Mouse (Mus musculus): Measurements from ENCODE around the gene Slc39a11. TPM values are rescaled to one million over a fixed set of nuclear protein-coding genes. Genes with fewer than 3 reads are reported as not detected.

The Slc39a11 gene
- polyA plus RNA-seq, 1 experiment from 2014 or later = 15.7 TPM

DNA sequence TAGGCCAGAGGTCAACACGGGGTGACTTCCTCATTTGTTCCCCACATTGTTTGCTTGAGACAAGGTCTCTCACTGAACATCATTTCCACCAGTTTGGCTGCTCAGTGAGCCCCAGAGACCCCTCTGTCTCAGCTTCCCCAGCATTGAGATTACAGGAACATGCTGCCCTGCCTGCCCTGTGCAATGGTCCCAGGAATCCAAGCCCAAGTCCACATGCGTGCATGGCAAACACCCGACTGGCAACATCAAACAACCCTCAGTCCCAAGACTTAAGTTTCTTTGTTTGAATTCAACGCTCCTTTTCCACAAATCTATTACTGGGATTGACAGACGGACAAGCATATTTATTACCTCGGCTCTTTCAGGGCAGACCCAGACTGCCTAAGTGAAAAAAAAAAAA, 110.8 kb downstream of the Slc39a11 start:
- WGBS = 85% methylated on average over 6 of the region's 6 CpGs
- peaks cover 7% of the 10 kb centered on the region for H3K4me1 ChIP-seq
- H3K27ac ChIP-seq = no peak overlapping the region
- H3K27me3 ChIP-seq (ENCODE audit: low read depth, poor library complexity, severe bottlenecking) = no peaks in the 10 kb centered on the region
- peaks cover 3% of the 10 kb centered on the region; the same call in 1 of the 2 replicates for H3K36me3 ChIP-seq
- H3K9me3 ChIP-seq (replicated peaks) = no peaks in the 10 kb centered on the region
- H3K4me3 ChIP-seq = no peak overlapping the region
- no peak for DNase-seq (ENCODE audit: low spot score)

DNA sequence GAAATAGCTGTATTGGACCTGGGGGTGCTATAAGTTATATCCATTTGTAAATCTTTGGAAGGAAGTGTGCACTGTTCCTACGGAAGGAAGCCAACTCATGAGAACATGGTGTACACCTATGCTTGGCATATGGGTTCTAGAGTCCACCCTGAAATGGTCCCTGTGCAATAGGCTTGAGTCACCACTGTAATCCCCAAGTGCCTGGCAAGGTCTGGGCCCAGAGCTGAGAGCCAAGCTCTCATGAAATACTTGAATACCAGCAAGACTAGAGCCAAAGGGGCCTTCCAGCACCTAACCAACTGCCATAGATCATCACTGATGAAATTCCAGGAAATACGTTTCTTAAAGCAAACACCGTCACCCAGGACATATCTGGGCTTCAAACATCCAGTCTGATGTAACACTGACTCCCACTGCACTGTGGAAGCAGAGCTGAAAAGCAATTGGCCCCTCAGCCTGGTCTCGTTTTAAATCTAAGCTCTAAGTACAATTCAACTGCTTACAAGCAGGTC, 111.4 kb downstream of the Slc39a11 start:
- Histone ChIP-seq H3K27me3 (ENCODE audit: low read depth, poor library complexity, severe bottlenecking) (no peaks in the 10 kb centered on the region), H3K4me1 (peaks cover 13% of the 10 kb centered on the region), H3K27ac (no peak overlapping the region), H3K4me3 (no peak overlapping the region), H3K36me3 (peaks cover 3% of the 10 kb centered on the region; the same call in 1 of the 2 replicates), H3K9me3 (replicated peaks) (no peaks in the 10 kb centered on the region)
- 93% methylated on average over 4 of the region's 4 CpGs for WGBS
- no peak for DNase-seq (ENCODE audit: low spot score)

DNA sequence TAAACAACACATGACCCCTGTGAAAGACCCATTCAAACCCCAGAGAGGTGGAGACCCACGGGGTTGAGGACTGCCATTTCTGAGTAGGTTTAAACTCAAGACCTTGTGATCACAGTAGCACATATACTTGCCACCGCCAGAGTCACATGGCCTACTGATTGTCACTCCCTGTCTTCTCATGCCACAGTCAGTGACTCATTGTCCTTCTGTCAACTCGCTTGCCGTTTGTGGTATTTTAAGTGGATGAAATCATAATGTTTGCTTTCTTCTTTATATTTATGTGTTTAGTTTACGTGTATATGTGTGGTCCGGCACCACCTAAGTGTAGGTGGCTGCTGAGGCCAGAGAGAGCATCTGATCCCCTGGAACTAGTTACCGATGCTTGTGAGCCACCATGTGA, 112.2 kb downstream of the Slc39a11 start:
- H3K4me3 ChIP-seq = no peak overlapping the region
- no peak for DNase-seq (ENCODE audit: low spot score)
- H3K4me1 ChIP-seq = peaks cover 14% of the 10 kb centered on the region
- no peak overlapping the region for H3K27ac ChIP-seq
- H3K27me3 ChIP-seq (ENCODE audit: low read depth, poor library complexity, severe bottlenecking) = no peaks in the 10 kb centered on the region
- peaks cover 3% of the 10 kb centered on the region; the same call in 1 of the 2 replicates for H3K36me3 ChIP-seq
- WGBS = 93% methylated on average over 7 of the region's 7 CpGs
- no peaks in the 10 kb centered on the region for H3K9me3 ChIP-seq (replicated peaks)

DNA sequence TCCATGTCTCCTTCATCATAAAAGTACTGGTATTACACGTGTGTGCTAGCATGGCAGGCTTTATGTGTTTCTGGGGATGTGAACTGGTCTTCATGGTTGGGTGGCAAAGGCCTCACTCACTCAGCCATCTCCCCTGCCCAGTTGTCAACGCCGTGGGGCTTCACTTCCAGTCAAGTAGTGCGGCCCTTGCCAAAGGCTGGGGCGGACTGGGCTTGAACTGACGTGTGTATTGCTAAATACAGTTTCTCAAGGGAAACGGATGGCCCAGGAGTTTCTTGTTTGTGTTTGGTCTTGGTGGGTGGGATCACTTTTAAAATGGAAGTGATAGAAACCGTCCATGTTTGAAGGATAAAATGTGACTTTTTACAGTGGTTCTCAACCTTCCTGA, 112.7 kb downstream of the Slc39a11 start:
- Histone ChIP-seq H3K36me3 (peaks cover 3% of the 10 kb centered on the region; the same call in 1 of the 2 replicates), H3K4me3 (no peak overlapping the region), H3K27me3 (ENCODE audit: low read depth, poor library complexity, severe bottlenecking) (no peaks in the 10 kb centered on the region), H3K9me3 (replicated peaks) (no peaks in the 10 kb centered on the region), H3K27ac (no peak overlapping the region), H3K4me1 (peaks cover 14% of the 10 kb centered on the region)
- DNase-seq (ENCODE audit: low spot score) = no peak
- WGBS = 90% methylated on average over 8 of the region's 8 CpGs

DNA sequence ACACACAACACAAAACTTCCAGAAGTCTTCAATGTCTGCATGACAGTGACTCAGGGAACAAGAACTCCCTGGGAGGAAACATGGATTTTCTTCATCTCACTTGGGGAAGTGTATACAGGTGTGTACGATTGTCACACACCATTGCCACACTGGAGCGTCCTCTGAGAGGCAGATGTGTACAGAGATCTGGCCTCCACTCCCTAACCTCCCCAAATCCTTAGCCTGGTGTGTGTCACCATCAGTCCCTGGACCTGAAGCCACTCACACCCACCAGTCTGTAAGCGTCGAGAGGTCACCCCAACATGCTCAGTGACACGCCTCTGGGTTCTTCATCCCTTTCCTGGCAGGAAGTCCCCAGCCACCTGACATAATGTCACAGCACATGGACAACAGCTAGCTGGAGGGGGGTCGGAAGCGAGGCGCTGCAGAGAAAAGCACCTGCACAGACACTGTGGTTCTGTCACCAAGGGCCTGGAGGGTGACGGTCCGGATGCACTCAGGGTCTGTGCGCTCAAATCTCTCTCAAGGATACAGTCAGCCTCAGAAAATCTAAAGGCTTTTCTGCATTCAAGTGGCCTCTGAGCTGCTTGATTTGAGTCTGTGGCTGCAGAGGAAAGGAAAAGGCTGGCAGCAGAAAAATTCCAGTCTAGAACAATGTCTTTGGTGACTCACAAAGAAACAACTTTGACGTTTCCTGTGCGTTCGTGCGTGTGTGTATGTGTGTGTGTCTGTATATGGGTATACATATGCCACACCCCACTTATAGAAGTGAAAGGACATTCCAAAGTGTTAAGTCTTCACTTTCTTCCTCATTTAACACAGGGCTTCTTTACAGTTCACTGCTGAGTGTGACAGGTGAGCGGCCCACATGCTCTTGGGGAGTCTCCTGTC, 113.3 kb downstream of the Slc39a11 start:
- Histone ChIP-seq H3K4me1 (peaks cover 14% of the 10 kb centered on the region), H3K27me3 (ENCODE audit: low read depth, poor library complexity, severe bottlenecking) (no peaks in the 10 kb centered on the region), H3K9me3 (replicated peaks) (no peaks in the 10 kb centered on the region)

DNA sequence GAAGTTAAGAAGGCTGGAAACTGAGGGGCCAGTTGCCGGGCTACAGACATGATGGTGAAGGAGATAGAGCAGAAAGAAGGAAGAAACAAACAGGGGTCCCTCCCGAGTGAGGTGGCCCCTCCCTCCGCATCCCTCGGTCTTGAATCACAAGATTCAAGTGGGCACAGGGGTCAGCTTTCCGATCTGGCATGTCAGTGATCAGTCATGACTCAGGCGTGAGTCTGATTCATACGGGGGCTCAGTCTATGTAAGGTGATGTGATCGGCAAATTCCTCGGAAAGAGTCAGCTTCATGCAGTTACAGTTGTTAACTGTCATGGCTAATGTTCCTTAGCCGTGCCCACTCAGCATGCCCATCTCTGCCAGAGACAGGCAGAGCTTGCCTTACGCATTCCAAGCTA, 115.5 kb downstream of the Slc39a11 start:
- Histone ChIP-seq H3K4me3 (no peak overlapping the region), H3K27me3 (ENCODE audit: low read depth, poor library complexity, severe bottlenecking) (no peaks in the 10 kb centered on the region), H3K4me1 (peaks cover 10% of the 10 kb centered on the region), H3K9me3 (replicated peaks) (no peaks in the 10 kb centered on the region), H3K27ac (no peak overlapping the region), H3K36me3 (no peaks in the 10 kb centered on the region)
- DNase-seq (ENCODE audit: low spot score) = no peak
- 82% methylated on average over 11 of the region's 11 CpGs for WGBS

More for the DNA sequence above, 113.3 kb downstream of the Slc39a11 start:
- H3K4me3 ChIP-seq = no peak overlapping the region
- H3K27ac ChIP-seq = no peak overlapping the region
- no peak for DNase-seq (ENCODE audit: low spot score)
- 94% methylated on average over 16 of the region's 16 CpGs for WGBS
- no peaks in the 10 kb centered on the region for H3K36me3 ChIP-seq

DNA sequence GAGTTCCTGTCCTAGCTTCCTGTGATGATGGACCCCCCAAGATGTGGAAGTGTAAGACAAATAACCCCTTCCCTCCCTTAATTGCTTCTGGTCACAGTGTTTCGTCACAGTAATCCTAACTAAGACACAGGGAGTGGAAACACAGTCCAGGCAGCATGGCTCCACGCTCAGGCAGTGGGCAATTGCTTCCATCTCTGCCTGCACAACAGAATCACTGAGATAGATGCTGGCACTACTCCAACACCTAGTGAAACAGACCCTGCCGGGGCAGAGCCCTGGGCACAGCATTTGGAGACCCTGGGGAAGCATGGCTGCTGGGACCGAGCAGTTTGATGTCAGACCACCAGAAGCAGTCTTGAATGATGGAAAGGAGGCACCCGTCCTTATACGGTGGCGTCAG, 115.9 kb downstream of the Slc39a11 start:
- peaks cover 10% of the 10 kb centered on the region for H3K4me1 ChIP-seq
- no peaks in the 10 kb centered on the region for H3K36me3 ChIP-seq
- 61% methylated on average over 7 of the region's 7 CpGs for WGBS
- no peak for DNase-seq (ENCODE audit: low spot score)
- H3K9me3 ChIP-seq (replicated peaks) = no peaks in the 10 kb centered on the region
- H3K27me3 ChIP-seq (ENCODE audit: low read depth, poor library complexity, severe bottlenecking) = no peaks in the 10 kb centered on the region
- H3K4me3 ChIP-seq = no peak overlapping the region
- H3K27ac ChIP-seq = no peak overlapping the region

DNA sequence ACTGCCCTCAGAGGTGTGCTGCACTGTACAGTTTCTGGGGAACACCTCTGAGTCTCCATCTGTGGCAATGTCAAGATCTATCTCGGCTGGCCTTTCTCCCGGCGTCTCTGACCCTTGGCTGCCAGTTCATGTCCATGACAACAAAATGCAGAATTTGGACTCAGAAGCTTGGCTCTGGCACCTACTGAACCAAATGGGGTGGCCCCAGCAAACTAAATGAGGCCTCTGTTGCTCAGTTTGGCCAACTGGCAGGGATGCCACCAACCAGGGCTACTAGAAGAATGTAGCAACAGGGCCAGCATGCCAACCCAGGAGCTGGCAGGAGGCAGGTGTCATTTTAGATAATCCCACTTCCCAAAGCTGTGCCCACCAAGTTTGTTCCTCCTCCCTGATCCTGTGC, 121.5 kb downstream of the Slc39a11 start:
- Histone ChIP-seq H3K4me3 (no peak overlapping the region), H3K27ac (no peak overlapping the region), H3K4me1 (peaks cover under 1% of the 10 kb centered on the region; the same call in 1 of the 2 replicates), H3K9me3 (replicated peaks) (no peaks in the 10 kb centered on the region), H3K36me3 (no peaks in the 10 kb centered on the region), H3K27me3 (ENCODE audit: low read depth, poor library complexity, severe bottlenecking) (no peaks in the 10 kb centered on the region)
- DNase-seq (ENCODE audit: low spot score) = no peak
- 95% methylated on average over 3 of the region's 3 CpGs for WGBS

DNA sequence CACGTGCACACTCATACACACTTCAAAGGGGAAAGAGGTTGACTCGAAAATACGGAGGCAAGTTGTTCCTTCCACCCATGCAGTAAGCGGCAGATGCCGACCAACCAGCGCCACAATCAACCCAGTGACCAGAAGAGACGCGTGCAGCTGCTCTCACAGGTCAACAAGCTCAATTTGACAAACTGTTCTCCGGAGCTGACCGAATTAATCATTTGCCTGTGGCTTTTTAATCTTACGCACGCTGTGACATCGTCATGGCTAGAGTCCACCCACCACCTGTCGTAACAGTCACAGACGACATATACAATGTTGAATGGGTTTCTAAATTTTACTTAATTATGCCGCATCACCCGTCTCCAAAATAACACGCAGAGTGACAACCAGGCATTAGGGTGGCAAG, 124.1 kb downstream of the Slc39a11 start:
- no peak overlapping the region for H3K27ac ChIP-seq
- no peaks in the 10 kb centered on the region for H3K27me3 ChIP-seq (ENCODE audit: low read depth, poor library complexity, severe bottlenecking)
- H3K4me1 ChIP-seq = 0 out of 2 replicates have a peak, but pooled peaks cover 5% of the 10 kb centered on the region
- 88% methylated on average over 18 of the region's 18 CpGs for WGBS
- no peaks in the 10 kb centered on the region for H3K36me3 ChIP-seq
- H3K9me3 ChIP-seq (replicated peaks) = no peaks in the 10 kb centered on the region
- H3K4me3 ChIP-seq = no peak overlapping the region
- no peak for DNase-seq (ENCODE audit: low spot score)

DNA sequence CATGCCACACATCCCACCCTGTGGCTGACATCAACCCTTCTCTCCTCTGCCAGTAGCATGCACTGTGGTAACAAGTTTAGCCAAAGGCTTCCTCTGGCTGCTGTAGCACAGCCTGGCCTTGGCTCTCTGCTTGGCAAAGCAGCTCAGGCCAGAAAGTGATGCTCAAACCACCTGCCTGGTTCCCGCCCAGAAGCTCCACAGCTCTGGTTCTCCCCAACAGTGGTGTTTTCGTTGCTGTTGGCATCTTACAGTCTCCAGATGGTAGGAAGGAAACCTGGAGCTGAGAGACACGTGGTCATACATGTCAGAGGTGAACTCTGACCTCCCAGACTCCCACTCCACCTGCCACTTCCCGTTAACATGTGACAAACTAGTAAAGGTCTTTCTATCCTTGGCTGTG, 127.2 kb downstream of the Slc39a11 start:
- Histone ChIP-seq H3K4me3 (no peak overlapping the region), H3K27me3 (ENCODE audit: low read depth, poor library complexity, severe bottlenecking) (no peaks in the 10 kb centered on the region), H3K36me3 (no peaks in the 10 kb centered on the region), H3K9me3 (replicated peaks) (no peaks in the 10 kb centered on the region), H3K27ac (no peak overlapping the region), H3K4me1 (peaks cover 20% of the 10 kb centered on the region)
- WGBS = 77% methylated on average over 4 of the region's 4 CpGs
- DNase-seq (ENCODE audit: low spot score) = no peak

DNA sequence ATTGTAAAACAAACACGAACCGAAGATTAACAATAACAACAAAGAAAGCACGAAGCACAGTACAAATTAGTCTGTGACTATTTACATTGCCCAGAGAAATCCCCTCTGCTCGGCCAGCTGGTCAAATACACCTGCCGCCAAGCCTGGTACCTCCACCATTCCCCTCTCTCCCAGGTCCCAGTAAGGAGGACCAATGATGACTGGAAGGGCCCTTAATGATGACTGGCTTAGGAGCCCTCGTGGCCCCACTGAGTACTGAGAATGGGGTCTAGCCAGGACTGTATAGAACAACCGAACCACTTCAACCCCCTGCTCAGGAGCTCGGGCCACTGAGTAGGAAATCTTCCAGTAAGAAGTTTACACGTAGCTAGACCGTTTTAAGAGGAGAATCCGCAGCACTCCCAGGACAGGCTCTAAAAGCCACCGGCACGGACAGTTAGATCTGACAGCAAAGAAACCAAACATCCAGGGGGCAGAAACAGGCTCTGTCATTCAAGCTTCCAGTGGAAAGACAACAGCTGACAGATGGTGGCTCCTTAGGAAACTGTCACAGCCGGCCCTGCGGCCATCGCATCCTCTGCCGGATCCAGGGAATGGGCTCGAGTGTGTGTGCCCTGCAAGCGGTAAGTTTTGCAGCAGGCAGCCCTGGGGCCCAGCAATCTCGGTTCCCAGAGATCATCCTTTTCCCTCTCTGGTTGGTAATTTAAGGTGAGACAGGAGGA, 128.2 kb downstream of the Slc39a11 start:
- Histone ChIP-seq H3K4me3 (no peak overlapping the region), H3K27ac (no peak overlapping the region), H3K36me3 (no peaks in the 10 kb centered on the region), H3K4me1 (peaks cover 30% of the 10 kb centered on the region), H3K27me3 (ENCODE audit: low read depth, poor library complexity, severe bottlenecking) (no peaks in the 10 kb centered on the region), H3K9me3 (replicated peaks) (no peaks in the 10 kb centered on the region)
- 86% methylated on average over 20 of the region's 20 CpGs for WGBS
- no peak for DNase-seq (ENCODE audit: low spot score)

DNA sequence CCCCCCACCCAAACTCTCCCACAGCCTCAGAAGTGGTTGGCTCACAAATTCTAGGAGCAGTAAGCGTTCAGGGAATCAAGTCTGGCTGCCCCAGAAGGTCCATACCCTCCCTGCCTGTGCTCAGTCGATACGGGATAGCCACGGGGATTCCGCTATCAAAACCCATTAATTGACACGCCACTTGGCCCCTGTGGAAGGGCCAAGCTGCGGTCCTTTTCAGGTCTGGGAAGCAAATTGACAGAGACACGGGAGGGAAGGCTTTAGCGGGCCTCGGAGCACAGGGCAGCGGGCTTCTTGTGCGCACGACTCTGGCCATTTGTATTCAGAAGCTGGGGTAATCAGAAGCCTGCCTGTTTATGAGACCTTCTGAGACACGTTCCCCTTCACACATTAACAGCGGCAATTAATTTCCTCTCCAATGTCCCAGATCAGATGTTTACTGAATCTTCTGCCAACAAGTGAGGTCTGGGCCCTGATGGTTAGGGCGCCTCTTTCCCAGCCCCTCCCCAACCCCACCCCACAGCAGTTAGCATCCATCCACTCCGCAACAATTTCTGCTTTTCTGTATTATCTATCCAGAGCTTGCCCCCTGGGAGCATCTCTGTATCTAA, 128.9 kb downstream of the Slc39a11 start:
- H3K9me3 ChIP-seq (replicated peaks) = no peaks in the 10 kb centered on the region
- H3K36me3 ChIP-seq = no peaks in the 10 kb centered on the region
- no peaks in the 10 kb centered on the region for H3K27me3 ChIP-seq (ENCODE audit: low read depth, poor library complexity, severe bottlenecking)
- H3K4me3 ChIP-seq = no peak overlapping the region
- H3K4me1 ChIP-seq = peaks cover 35% of the 10 kb centered on the region
- no peak for DNase-seq (ENCODE audit: low spot score)
- H3K27ac ChIP-seq = no peak overlapping the region
- WGBS = 82% methylated on average over 17 of the region's 17 CpGs

Data from limb, embryonic 10.5 days (tissue).